Mouse (Mus musculus) stomach, postnatal 0 days (tissue): ENCODE measurements around the gene Slc13a3. TPM values are rescaled to one million over a fixed set of nuclear protein-coding genes. Genes with fewer than 3 reads are reported as not detected.
A peak's percentile ranks its signal among the peaks of the same experiment; 100 is the strongest.

Source experiments
- ATAC-seq: fragments of 200-750 bp; cut with Nextera tagmentation; 2 replicates; pipeline ENCODE4 v1.8.0; 2017; ENCODE audit not compliant: low FRiP score, low TSS enrichment
- DNase-seq: peaks from one replicate; pipeline ENCODE4 v3.0.0-alpha.2; 2016; ENCODE audit warnings: low spot score
- H3K27ac ChIP-seq: fragments of 300-500 bp; sonication (generic); replicated peaks from 2 replicates; pipeline ENCODE4 v1.5.1; 2014; ENCODE audit warnings: mild to moderate bottlenecking, control low read depth
- H3K27me3 ChIP-seq: fragments of 300-500 bp; sonication (generic); 2 replicates; pipeline ENCODE4 v1.6.1; 2014; ENCODE audit warnings: low read length; ENCODE audit not compliant: control insufficient read depth, insufficient read depth
- H3K36me3 ChIP-seq: fragments of 300-500 bp; sonication (generic); 2 replicates; pipeline ENCODE4 v1.6.1; 2014; ENCODE audit warnings: low read length, mixed read lengths; ENCODE audit not compliant: control insufficient read depth, insufficient read depth
- H3K4me1 ChIP-seq: fragments of 300-500 bp; sonication (generic); replicated peaks from 2 replicates; pipeline ENCODE4 v1.6.1; 2014; ENCODE audit warnings: antibody characterized with exemption; ENCODE audit not compliant: control insufficient read depth, insufficient read depth
- H3K4me2 ChIP-seq: fragments of 300-500 bp; sonication (generic); replicated peaks from 2 replicates; pipeline ENCODE4 v1.6.1; 2014; ENCODE audit warnings: low read depth, mild to moderate bottlenecking, control low read depth, moderate library complexity
- H3K4me3 ChIP-seq: fragments of 300-500 bp; sonication (generic); 2 replicates; pipeline ENCODE4 v1.5.1; 2014; ENCODE audit warnings: low read depth, low read length, control low read depth
- H3K9ac ChIP-seq: fragments of 300-500 bp; sonication (generic); 2 replicates; pipeline ENCODE4 v1.6.1; 2014; ENCODE audit warnings: mild to moderate bottlenecking, low read length, control low read depth, mixed read lengths
- H3K9me3 ChIP-seq: fragments of 300-500 bp; sonication (generic); 2 replicates; pipeline ENCODE4 v1.6.1; 2016; ENCODE audit warnings: low read length; ENCODE audit not compliant: control insufficient read depth
- CTCF ChIP-seq: IDR thresholded peaks from 2 replicates; pipeline ENCODE4 v1.5.1; 2016; ENCODE audit warnings: antibody characterized with exemption, low read depth, mild to moderate bottlenecking, moderate library complexity
- EP300 ChIP-seq: optimal IDR thresholded peaks from 2 replicates; pipeline ENCODE3; 2016; ENCODE audit warnings: antibody characterized with exemption
- WGBS: fragments of 180-500 bp; shearing (Covaris S2); extraction: QIAGEN DNeasy Blood & Tissue Kit; methylation state at CpG from one replicate; pipeline ENCODE4 v1.1.7; 2014; 5-methylcytosine and 5-hydroxymethylcytosine counted together
- polyA plus RNA-seq: library from polyadenylated mRNA; unstranded; fragments of >200 nt; fragmentation: Nextera tagmentation; extraction: Ambion mirVana; gene quantifications from 2 replicates; pipeline ENCODE4 v1.2.1, GENCODE M21; 2015

Gene Slc13a3
- polyA plus RNA-seq, 1 experiment from 2014 or later: 0.34 TPM

DNA sequence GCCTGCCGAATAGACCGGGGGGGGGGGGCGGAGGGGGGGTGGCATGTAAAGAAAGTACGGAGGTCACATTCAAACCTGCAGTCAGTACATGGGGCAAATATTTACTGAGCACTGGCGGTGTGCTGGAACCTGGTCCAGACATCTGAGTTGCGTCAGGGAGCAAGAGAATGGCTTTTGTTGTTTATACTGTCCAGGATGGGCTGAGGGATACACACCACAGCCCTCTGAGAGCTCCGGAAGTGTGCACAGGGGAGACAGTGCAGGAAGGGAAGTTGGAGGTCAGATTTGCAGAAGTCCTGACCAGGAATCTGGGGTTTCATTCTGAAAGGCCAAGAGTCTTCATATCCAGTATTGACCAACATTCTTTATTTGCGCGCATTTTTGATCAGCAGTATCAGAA is 68.1 kb downstream of the Slc13a3 start:
- Histone ChIP-seq H3K4me2 (no peak overlapping the region), H3K27ac (no peak overlapping the region), H3K27me3 (no peaks in the 10 kb centered on the region), H3K9ac (no peak overlapping the region), H3K36me3 (no peaks in the 10 kb centered on the region), H3K9me3 (no peaks in the 10 kb centered on the region), H3K4me3 (no peak overlapping the region), H3K4me1 (no peaks in the 10 kb centered on the region)
- TF ChIP-seq CTCF (no peak), EP300 (no peak)
- peak; percentile 26 for DNase-seq
- 25% methylated on average over 9 of the region's 9 CpGs for WGBS
- no peak for ATAC-seq

DNA sequence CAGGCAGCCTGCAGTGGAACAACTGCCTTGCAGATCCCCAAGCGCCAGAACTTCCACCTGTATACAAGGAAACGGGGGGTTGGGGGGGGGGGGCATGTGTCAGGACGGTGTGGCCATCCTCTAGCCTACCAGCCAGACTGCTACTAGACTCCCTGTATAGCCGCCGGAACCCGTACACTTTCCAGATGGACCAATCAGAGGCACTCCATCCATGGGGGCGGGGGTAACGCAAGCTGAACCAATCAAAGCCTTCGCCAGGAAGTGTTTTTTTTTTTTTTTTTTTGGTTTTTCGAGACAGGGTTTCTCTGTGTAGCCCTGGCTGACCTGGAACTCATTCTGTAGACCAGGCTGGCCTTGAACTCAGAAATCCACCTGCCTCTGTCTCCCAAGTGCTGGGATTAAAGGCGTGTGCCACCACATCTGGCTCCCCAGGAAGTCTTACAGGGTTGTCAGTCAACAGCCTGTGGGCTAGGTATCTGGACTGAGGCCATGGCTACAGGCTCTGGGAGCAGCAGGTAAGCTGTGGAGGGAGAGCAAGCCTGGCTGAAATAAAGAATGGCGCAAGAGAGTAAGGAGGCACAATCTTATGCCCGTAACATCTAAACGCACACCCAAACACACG is 74.8 kb downstream of the Slc13a3 start:
- Histone ChIP-seq H3K36me3 (no peaks in the 10 kb centered on the region), H3K9ac (no peak overlapping the region), H3K9me3 (no peaks in the 10 kb centered on the region), H3K27ac (no peak overlapping the region), H3K4me2 (no peak overlapping the region), H3K27me3 (no peaks in the 10 kb centered on the region), H3K4me3 (no peak overlapping the region), H3K4me1 (no peaks in the 10 kb centered on the region)
- WGBS: 72% methylated on average over 15 of the region's 15 CpGs
- no peak for ATAC-seq
- DNase-seq: no peak
- no peak for TF ChIP-seq CTCF
- TF ChIP-seq EP300: no peak

DNA sequence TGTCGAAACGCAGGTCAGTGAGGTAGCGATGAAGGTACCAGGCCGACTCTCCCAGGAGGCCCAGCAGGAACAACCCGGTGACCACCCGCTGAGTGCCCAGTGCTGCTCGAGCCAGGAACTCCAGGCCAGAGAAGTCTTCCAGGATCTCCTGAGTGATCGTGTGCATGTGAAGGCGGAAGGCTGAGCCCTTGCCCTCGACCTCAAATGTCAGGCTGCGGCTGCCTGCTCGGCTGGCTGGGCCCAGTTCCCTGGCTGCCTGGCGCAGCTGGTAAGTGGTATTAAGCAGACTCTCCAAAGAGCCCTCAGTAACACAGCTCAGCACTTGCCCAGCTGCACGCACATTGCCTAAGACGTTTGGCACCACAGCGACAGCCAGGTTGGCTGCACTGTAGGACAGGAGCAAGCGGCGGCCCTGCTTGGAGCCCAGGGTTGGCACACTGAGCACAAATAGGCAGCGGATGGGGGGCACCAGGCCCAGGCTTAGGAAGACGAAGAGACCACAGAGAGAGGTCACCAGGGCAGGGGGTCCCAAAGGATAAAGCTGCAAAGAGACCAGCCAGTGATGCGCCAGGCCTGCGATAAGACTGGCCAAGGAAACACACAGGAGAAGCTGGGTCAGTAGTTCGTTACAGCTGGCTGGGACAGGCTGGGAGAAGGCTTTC is 75.4 kb downstream of the Slc13a3 start:
- no peak overlapping the region for H3K9ac ChIP-seq
- DNase-seq (no peak), ATAC-seq (no peak)
- no peak overlapping the region for H3K27ac ChIP-seq
- H3K36me3 ChIP-seq: no peaks in the 10 kb centered on the region
- no peaks in the 10 kb centered on the region for H3K27me3 ChIP-seq
- H3K4me1 ChIP-seq: no peaks in the 10 kb centered on the region
- TF ChIP-seq CTCF (no peak), EP300 (no peak)
- no peak overlapping the region for H3K4me2 ChIP-seq
- H3K9me3 ChIP-seq: no peaks in the 10 kb centered on the region
- 71% methylated on average over 23 of the region's 23 CpGs for WGBS
- no peak overlapping the region for H3K4me3 ChIP-seq

DNA sequence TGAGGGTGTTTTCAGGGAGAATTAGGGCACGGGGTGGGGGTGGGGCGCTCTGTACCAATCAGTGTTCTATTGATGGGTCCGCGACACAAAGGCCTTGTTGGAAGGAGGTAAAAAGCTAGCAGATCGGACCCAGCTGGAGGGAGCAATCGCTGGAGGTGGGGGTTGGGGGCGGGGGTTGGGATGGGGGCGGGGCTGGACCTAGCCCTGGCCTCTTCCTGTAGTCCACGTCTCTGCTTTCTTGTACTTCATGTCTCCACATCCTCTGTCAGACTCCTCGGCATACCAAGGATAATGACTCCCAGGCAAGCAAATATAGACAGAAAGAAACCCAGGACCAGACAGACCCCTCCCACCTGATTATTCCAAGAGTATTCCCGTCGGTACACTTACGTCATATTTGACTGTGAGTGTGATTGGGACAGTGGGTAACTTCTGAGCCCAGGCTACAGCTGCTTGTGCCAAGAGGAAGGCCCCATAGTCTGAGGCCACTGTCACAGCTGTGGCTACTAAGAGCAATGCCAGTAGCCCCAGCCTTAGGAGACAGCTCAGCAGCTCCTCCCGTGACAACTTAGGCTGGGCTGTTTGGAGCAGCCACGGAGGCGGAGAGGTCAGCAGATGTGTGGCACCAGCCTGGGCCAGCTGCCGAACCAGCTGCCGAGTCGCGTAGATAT is 76.1 kb downstream of the Slc13a3 start:
- 46% methylated on average over 20 of the region's 20 CpGs for WGBS

DNA sequence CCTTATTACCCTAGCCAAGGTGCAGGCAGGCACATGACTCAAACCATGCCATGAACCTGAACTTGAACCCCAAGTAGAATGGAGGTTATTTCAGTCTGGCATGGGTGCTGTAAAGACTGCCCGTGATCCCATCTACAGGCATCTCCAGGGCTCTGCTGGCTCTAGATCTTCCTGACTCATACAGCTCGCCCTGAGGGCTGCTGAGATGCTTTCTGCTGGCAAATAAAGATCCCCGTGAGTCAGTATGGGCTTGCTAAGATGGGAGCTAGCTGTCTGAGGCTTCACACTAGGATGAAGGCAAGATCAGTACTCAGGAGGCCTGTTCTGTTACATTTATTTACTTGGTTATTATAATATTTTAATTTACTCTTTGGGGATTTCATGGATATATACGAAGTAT is 80.9 kb downstream of the Slc13a3 start:
- H3K9ac ChIP-seq: no peak overlapping the region
- no peaks in the 10 kb centered on the region for H3K36me3 ChIP-seq
- WGBS: 79% methylated on average over 4 of the region's 4 CpGs
- no peaks in the 10 kb centered on the region for H3K9me3 ChIP-seq
- H3K4me3 ChIP-seq: no peak overlapping the region
- H3K4me2 ChIP-seq: no peak overlapping the region
- ATAC-seq (no peak), DNase-seq (no peak)
- H3K4me1 ChIP-seq: no peaks in the 10 kb centered on the region
- H3K27ac ChIP-seq: no peak overlapping the region
- H3K27me3 ChIP-seq: no peaks in the 10 kb centered on the region
- TF ChIP-seq EP300 (no peak), CTCF (no peak)

More for the DNA sequence above, 76.1 kb downstream of the Slc13a3 start:
- no peaks in the 10 kb centered on the region for H3K36me3 ChIP-seq
- H3K9ac ChIP-seq: no peak overlapping the region
- H3K27me3 ChIP-seq: no peaks in the 10 kb centered on the region
- no peak overlapping the region for H3K4me3 ChIP-seq
- H3K4me1 ChIP-seq: no peaks in the 10 kb centered on the region
- no peak for DNase-seq
- H3K27ac ChIP-seq: no peak overlapping the region
- ATAC-seq: no peak
- no peaks in the 10 kb centered on the region for H3K9me3 ChIP-seq
- TF ChIP-seq EP300 (no peak), CTCF (no peak)
- H3K4me2 ChIP-seq: no peak overlapping the region

DNA sequence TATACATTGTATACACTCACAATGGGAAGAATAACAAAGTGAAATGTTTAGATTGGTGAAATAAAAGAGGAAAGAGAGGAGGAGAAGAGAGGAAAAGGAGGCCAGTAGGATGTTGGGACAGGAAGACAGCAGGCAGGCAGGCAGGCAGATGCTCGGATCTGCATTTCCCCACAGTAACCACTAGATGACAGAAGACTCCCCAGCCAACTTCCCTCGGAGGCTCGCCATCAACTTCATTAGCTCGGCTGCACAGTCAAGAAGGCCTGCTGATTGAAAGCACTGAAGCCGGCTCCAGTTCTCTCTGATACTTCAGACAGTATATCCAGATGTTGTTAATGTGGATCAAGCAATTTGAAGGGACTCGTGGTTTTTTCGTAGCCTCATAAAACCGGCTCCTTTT is 81.5 kb downstream of the Slc13a3 start:
- peak; percentile 53 for DNase-seq
- TF ChIP-seq CTCF: peak; percentile 89
- TF ChIP-seq EP300: no peak

More for the DNA sequence above, 81.5 kb downstream of the Slc13a3 start:
- Histone ChIP-seq H3K36me3 (no peaks in the 10 kb centered on the region), H3K9ac (no peak overlapping the region), H3K4me2 (no peak overlapping the region), H3K9me3 (no peaks in the 10 kb centered on the region), H3K27me3 (no peaks in the 10 kb centered on the region), H3K4me3 (no peak overlapping the region), H3K27ac (no peak overlapping the region), H3K4me1 (no peaks in the 10 kb centered on the region)
- 18% methylated on average over 8 of the region's 8 CpGs for WGBS
- ATAC-seq: no peak
